Mouse (Mus musculus) kidney, postnatal 0 days (tissue): Measurements from ENCODE around the gene Ralgps1. TPM values are rescaled to one million over a fixed set of nuclear protein-coding genes. Genes with fewer than 3 reads are reported as not detected.

Experiments used
- ATAC-seq: fragments of 200-750 bp; cut with Nextera tagmentation; replicated peaks from 2 replicates; pipeline ENCODE4 v1.8.0; 2017; ENCODE audit warnings: low read depth, moderate number of reproducible peaks, moderate TSS enrichment, moderate library complexity; ENCODE audit not compliant: low FRiP score
- DNase-seq: peaks from one replicate; pipeline ENCODE4 v3.0.0-alpha.2; 2016; ENCODE audit warnings: low spot score
- H3K27ac ChIP-seq: fragments of 300-500 bp; sonication (generic); 2 replicates; pipeline ENCODE4 v1.5.1; 2014; ENCODE audit warnings: mild to moderate bottlenecking
- H3K27me3 ChIP-seq: fragments of 300-500 bp; sonication (generic); 2 replicates; pipeline ENCODE4 v1.6.1; 2014; ENCODE audit warnings: low read length, mixed read lengths; ENCODE audit not compliant: insufficient read depth
- H3K36me3 ChIP-seq: fragments of 300-500 bp; sonication (generic); 2 replicates; pipeline ENCODE4 v1.6.1; 2014; ENCODE audit warnings: low read length, mixed read lengths; ENCODE audit not compliant: insufficient read depth
- H3K4me1 ChIP-seq: fragments of 300-500 bp; sonication (generic); replicated peaks from 2 replicates; pipeline ENCODE4 v1.6.1; 2014; ENCODE audit warnings: antibody characterized with exemption, low read length, mixed read lengths; ENCODE audit not compliant: insufficient read depth
- H3K4me2 ChIP-seq: fragments of 300-500 bp; sonication (generic); 2 replicates; pipeline ENCODE4 v1.6.1; 2014; ENCODE audit warnings: mild to moderate bottlenecking, low read length, moderate library complexity, mixed read lengths
- H3K4me3 ChIP-seq: fragments of 300-500 bp; sonication (generic); replicated peaks from 2 replicates; pipeline ENCODE4 v1.5.1; 2014; ENCODE audit warnings: low read depth, low read length
- H3K9ac ChIP-seq: fragments of 300-500 bp; sonication (generic); 2 replicates; pipeline ENCODE4 v1.6.1; 2014; ENCODE audit warnings: low read depth, low read length
- H3K9me3 ChIP-seq: fragments of 300-500 bp; sonication (generic); replicated peaks from 2 replicates; pipeline ENCODE4 v1.6.1; 2016; ENCODE audit warnings: low read length, inconsistent platforms, mixed read lengths
- CTCF ChIP-seq: IDR thresholded peaks from 2 replicates; pipeline ENCODE4 v1.5.1; 2016; ENCODE audit warnings: antibody characterized with exemption, low read depth, mild to moderate bottlenecking, moderate library complexity
- WGBS: fragments of 180-500 bp; shearing (Covaris S2); extraction: QIAGEN DNeasy Blood & Tissue Kit; methylation state at CpG from one replicate; pipeline ENCODE4 v1.1.7; 2014; 5-methylcytosine and 5-hydroxymethylcytosine counted together
- polyA plus RNA-seq: library from polyadenylated mRNA; unstranded; fragments of >200 nt; fragmentation: Nextera tagmentation; extraction: Ambion mirVana; gene quantifications from 2 replicates; pipeline ENCODE4 v1.2.1, GENCODE M21; 2015

Ralgps1 gene
- polyA plus RNA-seq, 1 experiment from 2014 or later = 3.1 TPM

- Histone ChIP-seq H3K9ac (no peak overlapping the region), H3K27me3 (no peaks in the 10 kb centered on the region), H3K27ac (no peak overlapping the region), H3K4me3 (no peak overlapping the region), H3K36me3 (no peaks in the 10 kb centered on the region; the same call in 1 of the 2 replicates), H3K4me1 (peaks cover 5% of the 10 kb centered on the region; the same call in 1 of the 2 replicates), H3K9me3 (no peaks in the 10 kb centered on the region), H3K4me2 (no peak overlapping the region)
- ATAC-seq (no peak), DNase-seq (peak; percentile 51)
- WGBS = 52% methylated on average over 10 of the region's 10 CpGs
- no peak for TF ChIP-seq CTCF
Measured at GRCm38 (mm10) chr2:33223656-33224358, 147.5 kb downstream of the Ralgps1 start.

- H3K4me2 ChIP-seq = no peak overlapping the region
- TF ChIP-seq CTCF = no peak
- H3K9ac ChIP-seq = no peak overlapping the region
- H3K4me3 ChIP-seq = no peak overlapping the region
- H3K36me3 ChIP-seq = no peaks in the 10 kb centered on the region
- no peak for ATAC-seq
- 74% methylated on average over 6 of the region's 6 CpGs for WGBS
- peaks cover 8% of the 10 kb centered on the region for H3K4me1 ChIP-seq
- no peaks in the 10 kb centered on the region for H3K27me3 ChIP-seq
- DNase-seq = no peak
- no peaks in the 10 kb centered on the region for H3K9me3 ChIP-seq
- no peak overlapping the region for H3K27ac ChIP-seq
Measured at GRCm38 (mm10) chr2:33222480-33222879, 148.8 kb downstream of the Ralgps1 start.

GRCm38 (mm10) chr2:33221339-33221900, 149.9 kb downstream of the Ralgps1 start:
- no peaks in the 10 kb centered on the region for H3K27me3 ChIP-seq
- H3K9ac ChIP-seq = no peak overlapping the region
- ATAC-seq (no peak), DNase-seq (no peak)
- H3K4me2 ChIP-seq = no peak overlapping the region
- H3K36me3 ChIP-seq = no peaks in the 10 kb centered on the region
- no peak overlapping the region for H3K4me3 ChIP-seq
- no peak for TF ChIP-seq CTCF
- no peak overlapping the region for H3K27ac ChIP-seq
- H3K4me1 ChIP-seq = peaks cover 15% of the 10 kb centered on the region
- 58% methylated on average over 11 of the region's 11 CpGs for WGBS
- H3K9me3 ChIP-seq = no peaks in the 10 kb centered on the region

GRCm38 (mm10) chr2:33220674-33221338, 150.5 kb downstream of the Ralgps1 start:
- Histone ChIP-seq H3K9ac (no peak overlapping the region), H3K9me3 (no peaks in the 10 kb centered on the region), H3K27me3 (no peaks in the 10 kb centered on the region), H3K4me2 (no peak overlapping the region), H3K4me3 (no peak overlapping the region), H3K27ac (no peak overlapping the region), H3K36me3 (no peaks in the 10 kb centered on the region), H3K4me1 (peaks cover 20% of the 10 kb centered on the region)
- peak; percentile 45; the same call in 1 of the 2 replicates for ATAC-seq
- peak; percentile 37 for DNase-seq
- TF ChIP-seq CTCF = no peak
- WGBS = 65% methylated on average over 10 of the region's 10 CpGs

DNA sequence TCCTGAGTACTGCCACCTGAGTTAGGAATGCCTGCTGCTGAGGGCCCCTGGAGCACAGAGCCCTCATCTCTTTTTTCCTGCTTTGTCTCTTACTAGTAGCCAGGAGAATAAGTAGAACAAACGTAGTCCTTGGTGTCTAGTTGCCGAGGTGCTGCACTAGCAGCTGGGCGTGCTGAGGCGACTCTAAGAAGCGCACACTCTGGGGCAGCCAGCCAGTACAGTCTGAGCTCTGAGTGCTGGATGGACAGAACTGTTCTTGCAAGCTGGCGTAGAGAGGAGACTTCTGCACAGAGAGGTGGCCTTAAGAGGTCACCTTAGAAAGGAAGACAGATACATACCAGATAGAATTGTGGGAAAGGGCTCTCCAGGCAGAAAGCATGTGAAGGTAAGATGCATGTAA, 151.0 kb downstream of the Ralgps1 start:
- 72% methylated on average over 6 of the region's 6 CpGs for WGBS
- Histone ChIP-seq H3K27me3 (no peaks in the 10 kb centered on the region), H3K4me3 (no peak overlapping the region), H3K9ac (no peak overlapping the region), H3K9me3 (no peaks in the 10 kb centered on the region), H3K4me2 (no peak overlapping the region), H3K27ac (0 out of 2 replicates have a peak overlapping the region, but pooled peaks have one; percentile 2), H3K36me3 (no peaks in the 10 kb centered on the region), H3K4me1 (peaks cover 23% of the 10 kb centered on the region)
- no peak for TF ChIP-seq CTCF
- ATAC-seq (no peak), DNase-seq (no peak)

DNA sequence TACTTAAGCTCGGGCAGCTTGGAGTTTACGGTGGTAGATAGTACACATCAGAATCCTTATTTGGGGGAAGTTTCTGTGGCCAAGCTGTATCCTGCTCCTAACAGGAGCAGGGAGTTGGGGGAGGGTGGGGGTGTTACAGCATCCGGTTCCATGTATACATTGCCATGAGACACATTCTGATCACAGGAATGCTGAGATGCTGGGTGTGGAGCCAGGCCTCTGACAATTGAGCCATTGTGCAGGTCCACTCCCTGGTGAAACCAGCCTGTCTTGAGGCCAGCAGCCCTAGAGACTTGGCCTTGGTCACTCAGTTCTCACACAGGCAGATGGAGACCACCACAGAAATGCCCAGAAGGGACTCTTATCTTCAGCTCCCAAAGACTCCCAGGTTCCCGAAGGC, 151.6 kb downstream of the Ralgps1 start:
- Histone ChIP-seq H3K4me2 (no peak overlapping the region), H3K4me1 (peaks cover 27% of the 10 kb centered on the region), H3K27me3 (no peaks in the 10 kb centered on the region), H3K9me3 (no peaks in the 10 kb centered on the region), H3K36me3 (no peaks in the 10 kb centered on the region), H3K4me3 (no peak overlapping the region), H3K9ac (no peak overlapping the region), H3K27ac (no peak overlapping the region)
- no peak for ATAC-seq
- DNase-seq = no peak
- TF ChIP-seq CTCF = no peak
- WGBS = 77% methylated on average over 4 of the region's 4 CpGs
